Mouse (Mus musculus): ENCODE measurements around the gene Galnt13.

DNA sequence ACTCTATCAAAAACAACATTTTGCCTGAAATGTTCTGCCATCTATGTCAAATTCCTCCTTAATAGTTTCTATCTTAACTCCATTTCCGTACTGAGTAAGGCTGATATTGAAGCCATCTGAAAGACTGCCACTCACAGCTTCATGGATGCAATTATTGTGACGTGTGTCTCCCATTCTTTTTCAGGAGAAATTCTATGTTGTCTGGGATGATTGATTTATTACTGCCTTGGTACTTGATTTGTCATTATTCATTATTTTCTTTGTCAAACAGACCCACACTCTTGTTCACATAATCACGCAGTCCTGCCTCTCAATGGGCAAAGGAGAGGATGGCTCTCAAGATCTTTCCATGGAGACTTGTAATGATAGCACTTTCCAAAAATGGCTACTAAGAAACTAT, 671.7 kb downstream of the Galnt13 start:
- TF ChIP-seq CTCF (IDR thresholded peaks at IDR 0.05; ENCODE audit: control insufficient read depth, insufficient read depth, low read length) (no peak), POLR2A (IDR thresholded peaks at IDR 0.05; ENCODE audit: borderline replicate concordance, control insufficient read depth, low read depth, low read length) (no peak)
